Mouse (Mus musculus): ENCODE results near the gene Gm6614. TPM values are rescaled to one million over a fixed set of nuclear protein-coding genes. Genes with fewer than 3 reads are reported as not detected.

Gm6614 gene
- polyA plus RNA-seq, 1 experiment from 2014 or later: not detected

DNA sequence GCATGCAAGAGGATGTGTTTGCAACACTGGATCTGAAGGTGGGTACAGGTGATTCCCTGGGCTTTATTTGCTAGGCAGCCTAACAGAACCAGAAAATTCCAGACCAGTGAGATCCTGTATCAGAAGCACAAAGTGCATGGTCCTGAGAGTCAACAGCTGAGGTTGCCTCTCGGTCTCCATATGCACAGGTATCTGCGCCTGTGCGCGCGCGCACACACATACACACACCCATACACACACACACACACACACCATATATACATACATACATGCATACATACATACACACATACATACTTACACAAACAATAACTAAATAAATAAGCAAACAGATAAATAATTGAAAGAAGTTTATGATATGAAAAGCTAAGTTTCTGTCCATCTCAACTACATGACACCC lies 24.4 kb downstream of the Gm6614 start:
- Histone ChIP-seq H3K27me3 (ENCODE audit: control insufficient read depth, insufficient read depth, low read length) (no peaks in the 10 kb centered on the region), H3K9me3 (replicated peaks; ENCODE audit: control insufficient read depth, low read length) (no peaks in the 10 kb centered on the region), H3K4me1 (ENCODE audit: control insufficient read depth, insufficient read depth, low read length) (no peaks in the 10 kb centered on the region), H3K36me3 (ENCODE audit: control insufficient read depth, insufficient read depth, low read length) (no peaks in the 10 kb centered on the region), H3K27ac (ENCODE audit: low read depth, low read length) (no peak overlapping the region), H3K4me3 (ENCODE audit: low read depth, low read length) (no peak overlapping the region), H3K4me2 (no peak overlapping the region), H3K9ac (ENCODE audit: low read depth, low read length) (no peak overlapping the region)
- no peak for ATAC-seq (replicated peaks; ENCODE audit: insufficient number of reproducible peaks, low FRiP score, low TSS enrichment)
- 96% methylated on average over 6 of the region's 6 CpGs for WGBS (ENCODE audit: insufficient replicate concordance)

DNA sequence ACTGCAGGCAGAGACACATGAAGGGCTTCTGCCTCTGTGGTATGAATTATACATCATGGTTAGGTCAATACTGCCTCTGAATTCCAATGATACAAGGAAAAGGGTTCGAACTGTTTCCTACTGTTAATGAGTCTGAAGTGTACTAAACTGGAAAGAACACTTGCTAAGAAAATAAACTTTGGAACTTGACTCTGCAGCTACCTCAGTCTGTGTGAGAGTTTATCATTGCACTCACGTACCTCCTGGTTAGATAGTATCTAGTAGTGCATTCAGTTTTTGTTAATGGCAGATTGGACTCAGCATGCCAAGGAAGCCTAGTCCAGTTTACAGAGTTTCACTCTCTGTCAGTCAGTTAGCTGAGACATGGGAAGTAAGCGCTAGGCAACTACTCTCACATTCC lies 26.6 kb downstream of the Gm6614 start:
- Histone ChIP-seq H3K4me1 (ENCODE audit: control insufficient read depth, insufficient read depth, low read length) (no peaks in the 10 kb centered on the region), H3K9me3 (replicated peaks; ENCODE audit: control insufficient read depth, low read length) (no peaks in the 10 kb centered on the region), H3K4me2 (no peak overlapping the region), H3K9ac (ENCODE audit: low read depth, low read length) (no peak overlapping the region), H3K4me3 (ENCODE audit: low read depth, low read length) (no peak overlapping the region), H3K36me3 (ENCODE audit: control insufficient read depth, insufficient read depth, low read length) (no peaks in the 10 kb centered on the region), H3K27me3 (ENCODE audit: control insufficient read depth, insufficient read depth, low read length) (no peaks in the 10 kb centered on the region), H3K27ac (ENCODE audit: low read depth, low read length) (no peak overlapping the region)
- ATAC-seq (replicated peaks; ENCODE audit: insufficient number of reproducible peaks, low FRiP score, low TSS enrichment): no peak
- 64% methylated on average over 3 of the region's 3 CpGs for WGBS (ENCODE audit: insufficient replicate concordance)

DNA sequence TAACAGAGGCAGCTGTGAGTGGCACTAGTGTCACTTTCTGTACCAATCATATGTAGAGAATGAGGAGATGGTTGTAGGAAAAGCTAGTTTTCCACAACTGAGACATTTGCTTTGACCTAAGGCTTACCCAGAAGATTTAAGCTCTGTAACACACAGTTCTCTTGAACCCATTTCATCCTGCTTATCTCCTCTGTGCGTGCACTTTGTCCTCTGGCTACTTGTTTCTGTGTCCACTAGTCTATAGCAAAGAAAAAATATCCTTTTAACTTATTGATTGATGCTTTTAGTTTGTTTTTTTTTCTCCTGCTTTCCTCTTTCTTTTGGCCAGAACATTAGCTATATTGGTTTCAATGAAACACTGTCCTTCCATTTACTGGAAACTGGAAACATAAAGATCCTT lies 48.8 kb downstream of the Gm6614 start:
- no peaks in the 10 kb centered on the region for H3K9me3 ChIP-seq (replicated peaks; ENCODE audit: control insufficient read depth, low read length)
- WGBS (ENCODE audit: insufficient replicate concordance): 53% methylated on average over 1 of the region's 1 CpGs
- H3K27ac ChIP-seq (ENCODE audit: low read depth, low read length): no peak overlapping the region
- no peaks in the 10 kb centered on the region for H3K36me3 ChIP-seq (ENCODE audit: control insufficient read depth, insufficient read depth, low read length)
- H3K9ac ChIP-seq (ENCODE audit: low read depth, low read length): no peak overlapping the region
- H3K4me2 ChIP-seq: no peak overlapping the region
- H3K4me3 ChIP-seq (ENCODE audit: low read depth, low read length): no peak overlapping the region
- no peak for ATAC-seq (replicated peaks; ENCODE audit: insufficient number of reproducible peaks, low FRiP score, low TSS enrichment)
- no peaks in the 10 kb centered on the region for H3K4me1 ChIP-seq (ENCODE audit: control insufficient read depth, insufficient read depth, low read length)
- H3K27me3 ChIP-seq (ENCODE audit: control insufficient read depth, insufficient read depth, low read length): no peaks in the 10 kb centered on the region

DNA sequence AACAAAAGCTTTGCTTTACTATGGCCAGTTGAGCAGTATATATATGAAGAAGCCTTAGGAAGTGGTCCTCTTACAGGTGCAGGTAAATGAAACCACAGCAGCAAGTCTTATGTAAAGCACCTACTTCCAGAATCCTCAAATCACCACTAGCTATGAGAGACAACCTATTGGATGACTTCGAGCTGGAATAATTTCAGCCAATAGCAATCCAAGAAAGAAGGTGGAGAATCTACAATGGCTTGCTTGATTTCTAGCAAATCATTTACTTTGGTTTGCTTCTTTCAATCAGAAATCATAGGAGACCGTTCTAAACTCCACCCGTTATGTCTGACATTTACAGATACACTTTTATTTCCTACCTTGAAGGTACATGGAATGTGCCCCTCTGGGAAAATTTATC lies 49.4 kb downstream of the Gm6614 start:
- Histone ChIP-seq H3K9ac (ENCODE audit: low read depth, low read length) (no peak overlapping the region), H3K9me3 (replicated peaks; ENCODE audit: control insufficient read depth, low read length) (no peaks in the 10 kb centered on the region), H3K27ac (ENCODE audit: low read depth, low read length) (no peak overlapping the region), H3K27me3 (ENCODE audit: control insufficient read depth, insufficient read depth, low read length) (no peaks in the 10 kb centered on the region), H3K4me1 (ENCODE audit: control insufficient read depth, insufficient read depth, low read length) (no peaks in the 10 kb centered on the region), H3K36me3 (ENCODE audit: control insufficient read depth, insufficient read depth, low read length) (no peaks in the 10 kb centered on the region), H3K4me2 (no peak overlapping the region), H3K4me3 (ENCODE audit: low read depth, low read length) (no peak overlapping the region)
- WGBS (ENCODE audit: insufficient replicate concordance): 85% methylated on average over 3 of the region's 3 CpGs
- no peak for ATAC-seq (replicated peaks; ENCODE audit: insufficient number of reproducible peaks, low FRiP score, low TSS enrichment)

DNA sequence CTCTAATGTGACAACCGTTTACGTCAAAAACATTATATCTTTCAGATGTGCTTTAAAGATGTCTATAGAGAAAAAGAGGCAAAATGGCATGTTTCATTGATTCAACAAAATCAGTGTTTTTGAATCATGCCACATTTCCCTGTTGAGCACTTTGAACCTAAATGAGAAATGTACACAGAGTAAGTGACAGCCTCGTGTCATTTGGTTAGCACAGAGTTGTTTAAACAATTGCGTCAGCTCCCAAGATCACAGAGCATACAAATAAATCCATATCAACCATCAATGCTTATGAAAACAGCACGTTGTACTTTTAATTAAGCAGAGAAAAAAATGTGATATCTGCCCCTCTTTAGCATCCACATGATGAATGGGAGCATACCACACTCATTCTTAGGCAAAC lies 50.7 kb downstream of the Gm6614 start:
- no peaks in the 10 kb centered on the region for H3K9me3 ChIP-seq (replicated peaks; ENCODE audit: control insufficient read depth, low read length)
- H3K9ac ChIP-seq (ENCODE audit: low read depth, low read length): no peak overlapping the region
- no peak overlapping the region for H3K27ac ChIP-seq (ENCODE audit: low read depth, low read length)
- no peaks in the 10 kb centered on the region for H3K27me3 ChIP-seq (ENCODE audit: control insufficient read depth, insufficient read depth, low read length)
- WGBS (ENCODE audit: insufficient replicate concordance): 73% methylated on average over 5 of the region's 5 CpGs
- H3K4me2 ChIP-seq: no peak overlapping the region
- H3K4me1 ChIP-seq (ENCODE audit: control insufficient read depth, insufficient read depth, low read length): no peaks in the 10 kb centered on the region
- H3K4me3 ChIP-seq (ENCODE audit: low read depth, low read length): no peak overlapping the region
- no peak for ATAC-seq (replicated peaks; ENCODE audit: insufficient number of reproducible peaks, low FRiP score, low TSS enrichment)
- H3K36me3 ChIP-seq (ENCODE audit: control insufficient read depth, insufficient read depth, low read length): no peaks in the 10 kb centered on the region

DNA sequence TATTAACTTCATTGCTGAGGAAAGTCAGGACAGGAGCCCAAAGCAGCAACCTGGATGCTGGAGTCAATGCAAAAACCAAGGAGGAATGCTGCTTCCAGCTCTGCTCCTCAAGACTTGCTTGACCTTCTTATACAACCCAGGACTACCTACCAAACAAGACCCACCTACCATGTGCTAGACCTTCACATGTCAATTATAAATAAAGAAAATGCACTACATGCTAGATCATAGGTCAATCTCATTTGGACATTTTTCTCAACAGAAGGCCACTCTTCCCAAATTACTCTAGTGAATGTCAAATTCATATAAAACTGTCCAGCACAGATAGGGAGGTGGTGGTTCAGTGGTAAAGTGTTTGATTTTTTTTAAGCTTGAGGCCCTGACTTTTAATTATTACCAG lies 64.4 kb downstream of the Gm6614 start, which contains the start of gene Slco1a1:
TSS of gene Slco1a1 (minus strand) at position 101 of the 400 bp plus-strand sequence.
- Histone ChIP-seq H3K27me3 (ENCODE audit: control insufficient read depth, insufficient read depth, low read length) (no peaks in the 10 kb centered on the region), H3K4me3 (ENCODE audit: low read depth, low read length) (no peak within 1 kb of the TSS), H3K4me1 (ENCODE audit: control insufficient read depth, insufficient read depth, low read length) (no peaks in the 10 kb centered on the region), H3K27ac (ENCODE audit: low read depth, low read length) (no peak within 1 kb of the TSS), H3K4me2 (no peak within 1 kb of the TSS), H3K36me3 (ENCODE audit: control insufficient read depth, insufficient read depth, low read length) (no peaks in the 10 kb centered on the region), H3K9me3 (replicated peaks; ENCODE audit: control insufficient read depth, low read length) (no peaks in the 10 kb centered on the region), H3K9ac (ENCODE audit: low read depth, low read length) (no peak within 1 kb of the TSS)
- ATAC-seq (replicated peaks; ENCODE audit: insufficient number of reproducible peaks, low FRiP score, low TSS enrichment): no peak

DNA sequence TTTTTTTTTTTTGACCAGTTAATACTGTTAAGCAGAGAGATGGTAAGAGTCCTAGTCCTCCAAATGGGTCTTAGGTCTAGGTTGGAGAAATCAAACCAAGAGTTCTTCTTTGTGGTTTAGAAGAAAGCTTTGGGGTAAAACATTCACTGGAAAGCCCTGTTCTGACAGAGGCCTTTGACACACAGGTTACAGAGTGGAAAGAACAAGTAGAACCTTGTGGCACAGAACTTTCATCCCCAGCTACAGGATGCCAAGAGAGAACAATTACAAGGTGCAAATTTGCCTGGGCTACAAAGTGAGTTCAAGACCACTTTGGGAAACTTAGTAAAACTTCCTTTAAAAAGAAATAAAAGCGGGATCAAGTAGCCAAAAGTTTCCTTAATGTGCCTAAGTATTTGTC lies 70.8 kb downstream of the Gm6614 start:
- 70% methylated on average over 1 of the region's 1 CpGs for WGBS (ENCODE audit: insufficient replicate concordance)
- no peak overlapping the region for H3K9ac ChIP-seq (ENCODE audit: low read depth, low read length)
- no peak overlapping the region for H3K27ac ChIP-seq (ENCODE audit: low read depth, low read length)
- no peak overlapping the region for H3K4me2 ChIP-seq
- H3K4me3 ChIP-seq (ENCODE audit: low read depth, low read length): no peak overlapping the region
- no peaks in the 10 kb centered on the region for H3K9me3 ChIP-seq (replicated peaks; ENCODE audit: control insufficient read depth, low read length)
- no peaks in the 10 kb centered on the region for H3K4me1 ChIP-seq (ENCODE audit: control insufficient read depth, insufficient read depth, low read length)
- H3K27me3 ChIP-seq (ENCODE audit: control insufficient read depth, insufficient read depth, low read length): no peaks in the 10 kb centered on the region
- ATAC-seq (replicated peaks; ENCODE audit: insufficient number of reproducible peaks, low FRiP score, low TSS enrichment): no peak
- H3K36me3 ChIP-seq (ENCODE audit: control insufficient read depth, insufficient read depth, low read length): no peaks in the 10 kb centered on the region

Other genes with a start within 250 kb of the Gm6614 start
- not detected in 2 replicates for gene Gm5724, start 237.6 kb downstream of the Gm6614 start, polyA plus RNA-seq (2014; fragmentation: Nextera tagmentation; extraction: Ambion mirVana)
- not detected in 2 replicates for gene Slco1a4, start 155.2 kb downstream of the Gm6614 start, polyA plus RNA-seq (2014; fragmentation: Nextera tagmentation; extraction: Ambion mirVana)
- gene Slco1a1, start 64.5 kb downstream of the Gm6614 start, polyA plus RNA-seq (2014; fragmentation: Nextera tagmentation; extraction: Ambion mirVana): not detected in 2 replicates
- gene Slco1a6, start 197.1 kb upstream of the Gm6614 start, polyA plus RNA-seq (2014; fragmentation: Nextera tagmentation; extraction: Ambion mirVana): not detected in 2 replicates